Mouse (Mus musculus) embryonic facial prominence, embryonic 11.5 days (tissue): ENCODE results near the gene F830045P16Rik. TPM values are rescaled to one million over a fixed set of nuclear protein-coding genes. Genes with fewer than 3 reads are reported as not detected.

Experiments
- ATAC-seq: fragments of 200-750 bp; cut with Nextera tagmentation; replicated peaks from 2 replicates; pipeline ENCODE4 v1.8.0; 2017; ENCODE audit warnings: low read depth; ENCODE audit not compliant: insufficient number of reproducible peaks, low FRiP score, low TSS enrichment
- DNase-seq: peaks from one replicate; pipeline ENCODE4 v3.0.0-alpha.2; 2015; ENCODE audit warnings: low spot score
- H3K27ac ChIP-seq: fragments of 300-500 bp; sonication (generic); replicated peaks from 2 replicates; pipeline ENCODE4 v1.5.1; 2014; ENCODE audit warnings: mild to moderate bottlenecking, low read depth, low read length, control low read depth
- H3K27me3 ChIP-seq: fragments of 300-500 bp; sonication (generic); 2 replicates; pipeline ENCODE4 v1.6.1; 2014; ENCODE audit warnings: mild to moderate bottlenecking, low read length, moderate library complexity, mixed read lengths; ENCODE audit not compliant: control insufficient read depth, insufficient read depth
- H3K36me3 ChIP-seq: fragments of 300-500 bp; sonication (generic); replicated peaks from 2 replicates; pipeline ENCODE4 v1.6.1; 2014; ENCODE audit warnings: low read depth, mild to moderate bottlenecking, low read length, moderate library complexity, mixed read lengths; ENCODE audit not compliant: control insufficient read depth, insufficient read depth
- H3K4me1 ChIP-seq: fragments of 300-500 bp; sonication (generic); 2 replicates; pipeline ENCODE4 v1.6.1; 2014; ENCODE audit warnings: low read length, mixed read lengths; ENCODE audit not compliant: control insufficient read depth, insufficient read depth
- H3K4me2 ChIP-seq: fragments of 300-500 bp; sonication (generic); 2 replicates; pipeline ENCODE4 v1.6.1; 2014; ENCODE audit warnings: low read depth, mild to moderate bottlenecking, control low read depth, low read length, moderate library complexity
- H3K4me3 ChIP-seq: fragments of 300-500 bp; sonication (generic); 2 replicates; pipeline ENCODE4 v1.5.1; 2014; ENCODE audit warnings: low read depth, low read length, control low read depth
- H3K9ac ChIP-seq: fragments of 300-500 bp; sonication (generic); replicated peaks from 2 replicates; pipeline ENCODE4 v1.6.1; 2014; ENCODE audit warnings: mild to moderate bottlenecking, control low read depth, low read length
- H3K9me3 ChIP-seq: fragments of 300-500 bp; sonication (generic); replicated peaks from 2 replicates; pipeline ENCODE4 v1.6.1; 2016; ENCODE audit warnings: mild to moderate bottlenecking, low read length, inconsistent platforms, mixed read lengths; ENCODE audit not compliant: control insufficient read depth
- WGBS: fragments of 180-500 bp; shearing (Covaris S2); extraction: QIAGEN DNeasy Blood & Tissue Kit; methylation state at CpG from one replicate; pipeline ENCODE4 v1.1.7; 2014; 5-methylcytosine and 5-hydroxymethylcytosine counted together
- polyA plus RNA-seq: library from polyadenylated mRNA; unstranded; fragments of >200 nt; fragmentation: Nextera tagmentation; extraction: Ambion mirVana; gene quantifications from 2 replicates; pipeline ENCODE4 v1.2.1, GENCODE M21; 2014

Gene F830045P16Rik
- polyA plus RNA-seq, 1 experiment from 2014 or later = not detected

- no peak for ATAC-seq
- H3K27me3 ChIP-seq = no peaks in the 10 kb centered on the region
- H3K9me3 ChIP-seq = no peaks in the 10 kb centered on the region
- H3K27ac ChIP-seq = no peak overlapping the region
- H3K4me2 ChIP-seq = no peak overlapping the region
- H3K36me3 ChIP-seq = no peaks in the 10 kb centered on the region
- H3K4me3 ChIP-seq = no peak overlapping the region
- H3K9ac ChIP-seq = no peak overlapping the region
- 22% methylated on average over 18 of the region's 18 CpGs for WGBS
- no peaks in the 10 kb centered on the region for H3K4me1 ChIP-seq
- peak; percentile 79 for DNase-seq
Observed at GRCm38 (mm10) chr2:129408476-129408875, 127.9 kb downstream of the F830045P16Rik start.

Other genes with a start within 250 kb of the F830045P16Rik start
- 101 and 111 TPM in 2 replicates for gene Ckap2l, start 239.4 kb downstream of the F830045P16Rik start, polyA plus RNA-seq
- 0.13 TPM in 1 of 2 replicates, not detected in the other for gene Il1a, start 226.6 kb downstream of the F830045P16Rik start, polyA plus RNA-seq
- 0.22 TPM in 2 replicates for gene Il1b, start 165.5 kb downstream of the F830045P16Rik start, polyA plus RNA-seq
- gene Sirpa, start 56.2 kb upstream of the F830045P16Rik start, polyA plus RNA-seq = 20.9 and 21.2 TPM in 2 replicates
- 0.67 TPM in 1 of 2 replicates, not detected in the other for gene Pdyn, start 163.2 kb upstream of the F830045P16Rik start, polyA plus RNA-seq